Mouse (Mus musculus): Measurements from ENCODE around the gene Zfyve21. TPM values are rescaled to one million over a fixed set of nuclear protein-coding genes. Genes with fewer than 3 reads are reported as not detected.

Gene Zfyve21
- total and polyA plus RNA-seq, 2 experiments, result 63.3 to 65.5 TPM

DNA sequence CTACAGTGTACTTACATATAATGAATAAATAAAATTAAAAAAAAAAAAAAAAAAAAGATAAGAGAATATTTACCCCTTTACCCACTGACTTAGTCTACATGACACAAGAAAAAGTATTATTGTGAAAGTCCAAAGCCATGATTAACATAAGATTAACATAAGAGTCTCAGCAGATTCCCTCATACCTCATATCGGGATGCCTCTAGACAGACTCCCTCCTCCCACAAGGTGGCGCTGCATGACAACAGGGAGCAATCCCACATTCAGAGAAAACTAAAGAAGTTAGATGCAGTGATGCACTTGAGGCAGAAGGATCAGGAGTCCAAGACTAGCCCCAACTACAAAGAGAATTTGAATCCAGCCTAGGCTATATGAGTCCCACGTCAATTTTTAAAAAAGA is 64.2 kb downstream of the Zfyve21 start:
- Histone ChIP-seq H3K27me3 (ENCODE audit: control insufficient read depth, insufficient read depth, low read length) (no peaks in the 10 kb centered on the region), H3K36me3 (ENCODE audit: control insufficient read depth, insufficient read depth, low read length) (no peaks in the 10 kb centered on the region), H3K4me1 (ENCODE audit: control insufficient read depth, insufficient read depth, low read length) (peaks cover 2% of the 10 kb centered on the region; the same call in 1 of the 2 replicates), H3K4me3 (ENCODE audit: insufficient read depth, low read depth, low read length) (no peak overlapping the region; the same call in 1 of the 2 replicates), H3K79me2 (ENCODE audit: control insufficient read depth, insufficient read depth, low read length) (peaks cover 18% of the 10 kb centered on the region; the same call in 1 of the 2 replicates), H3K9ac (ENCODE audit: low read depth, low read length) (no peak overlapping the region), H3K27ac (replicated peaks; ENCODE audit: insufficient read depth, low read depth, low read length) (no peak overlapping the region)
- WGBS, result 14% methylated on average over 3 of the region's 3 CpGs
- TF ChIP-seq POLR2A (IDR thresholded peaks at IDR 0.05; ENCODE audit: extremely low read depth, insufficient read depth, low read length) (no peak), CTCF (IDR thresholded peaks at IDR 0.05; ENCODE audit: low read depth, low read length) (peak; percentile 84)
- DNase-seq (ENCODE audit: extremely low read depth, low read depth, low spot score), result peak; percentile 62

Other genes starting within 250 kb of the Zfyve21 start
- gene Mark3, start 239.6 kb upstream of the Zfyve21 start, total RNA-seq (2014; rRNA removed), result 26.4 and 30.9 TPM in 2 replicates
- gene Mark3, start 239.6 kb upstream of the Zfyve21 start, polyA plus RNA-seq (2012; rRNA removed), result 14.3 and 15.9 TPM in 2 replicates
- gene Ckb, start 141.8 kb upstream of the Zfyve21 start, total RNA-seq (2014; rRNA removed), result 9.7 and 9.9 TPM in 2 replicates
- 15.3 and 17.8 TPM in 2 replicates for gene Ckb, start 141.8 kb upstream of the Zfyve21 start, polyA plus RNA-seq (2012; rRNA removed)
- 2.3 and 5.3 TPM in 2 replicates for gene Trmt61a, start 136.1 kb upstream of the Zfyve21 start, total RNA-seq (2014; rRNA removed)
- 17.9 and 33.1 TPM in 2 replicates for gene Trmt61a, start 136.1 kb upstream of the Zfyve21 start, polyA plus RNA-seq (2012; rRNA removed)
- gene Bag5, start 100.9 kb upstream of the Zfyve21 start, total RNA-seq (2014; rRNA removed), result 9.5 and 10.1 TPM in 2 replicates
- 6.7 and 7.7 TPM in 2 replicates for gene Bag5, start 100.9 kb upstream of the Zfyve21 start, polyA plus RNA-seq (2012; rRNA removed)
- gene Apopt1, start 100.9 kb upstream of the Zfyve21 start, total RNA-seq (2014; rRNA removed), result 21.3 and 24.3 TPM in 2 replicates
- gene Apopt1, start 100.9 kb upstream of the Zfyve21 start, polyA plus RNA-seq (2012; rRNA removed), result 58.2 and 78.4 TPM in 2 replicates
- 15.3 and 18.8 TPM in 2 replicates for gene Klc1, start 55.3 kb upstream of the Zfyve21 start, total RNA-seq (2014; rRNA removed)
- 11.7 and 17.4 TPM in 2 replicates for gene Klc1, start 55.3 kb upstream of the Zfyve21 start, polyA plus RNA-seq (2012; rRNA removed)
- gene Xrcc3, start 297 bp upstream of the Zfyve21 start, total RNA-seq (2014; rRNA removed), result 1.1 and 2.6 TPM in 2 replicates
- gene Xrcc3, start 297 bp upstream of the Zfyve21 start, polyA plus RNA-seq (2012; rRNA removed), result 4.4 and 4.6 TPM in 2 replicates
- gene Ppp1r13b, start 93.9 kb downstream of the Zfyve21 start, total RNA-seq (2014; rRNA removed), result 2.9 and 4.2 TPM in 2 replicates
- gene Ppp1r13b, start 93.9 kb downstream of the Zfyve21 start, polyA plus RNA-seq (2012; rRNA removed), result 4.5 and 5.4 TPM in 2 replicates
- gene Atp5mpl, start 152.8 kb downstream of the Zfyve21 start, total RNA-seq (2014; rRNA removed), result 336 and 444 TPM in 2 replicates
- gene Atp5mpl, start 152.8 kb downstream of the Zfyve21 start, polyA plus RNA-seq (2012; rRNA removed), result 23.8 and 26.3 TPM in 2 replicates
- not detected in 2 replicates for gene Tdrd9, start 157.4 kb downstream of the Zfyve21 start, total RNA-seq (2014; rRNA removed)
- not detected in 2 replicates for gene Tdrd9, start 157.4 kb downstream of the Zfyve21 start, polyA plus RNA-seq (2012; rRNA removed)
- gene Rd3l, start 167.1 kb downstream of the Zfyve21 start, total RNA-seq (2014; rRNA removed), result not detected in 2 replicates
- not detected in 2 replicates for gene Rd3l, start 167.1 kb downstream of the Zfyve21 start, polyA plus RNA-seq (2012; rRNA removed)

Measured in liver, adult 2 months (tissue).